Mouse (Mus musculus) heart, embryonic 13.5 days (tissue): ENCODE measurements at regions not wholly inside any gene's neighbourhood (a gene's known extent, or its start where the extent isn't known, plus 50 kb on each side); places are given as distances from the start of the nearest gene placed in this dataset.

Experiments used
- ATAC-seq: fragments of 200-750 bp; cut with Nextera tagmentation; 2 replicates; pipeline ENCODE4 v1.8.0; 2017; ENCODE audit warnings: moderate TSS enrichment; ENCODE audit not compliant: insufficient number of reproducible peaks, low FRiP score, low TSS enrichment; ENCODE audit errors: extremely low read depth
- H3K27ac ChIP-seq: fragments of 300-500 bp; sonication (generic); replicated peaks from 2 replicates; pipeline ENCODE4 v1.5.1; 2015; ENCODE audit warnings: moderate library complexity, mild to moderate bottlenecking, inconsistent platforms
- H3K27me3 ChIP-seq: fragments of 300-500 bp; sonication (generic); replicated peaks from 2 replicates; pipeline ENCODE4 v1.6.1; 2015; ENCODE audit warnings: mild to moderate bottlenecking, inconsistent platforms
- H3K36me3 ChIP-seq: fragments of 300-500 bp; sonication (generic); 2 replicates; pipeline ENCODE4 v1.6.1; 2015; ENCODE audit warnings: mild to moderate bottlenecking, inconsistent platforms
- H3K4me1 ChIP-seq: fragments of 300-500 bp; sonication (generic); 2 replicates; pipeline ENCODE4 v1.6.1; 2015; ENCODE audit warnings: inconsistent platforms
- H3K4me2 ChIP-seq: fragments of 300-500 bp; sonication (generic); 2 replicates; pipeline ENCODE4 v1.6.1; 2015; ENCODE audit warnings: inconsistent platforms, mild to moderate bottlenecking, moderate library complexity
- H3K4me3 ChIP-seq: fragments of 300-500 bp; sonication (generic); 2 replicates; pipeline ENCODE4 v1.5.1; 2015; ENCODE audit warnings: moderate library complexity, mild to moderate bottlenecking, inconsistent platforms
- H3K9ac ChIP-seq: fragments of 300-500 bp; sonication (generic); 2 replicates; pipeline ENCODE4 v1.6.1; 2015; ENCODE audit warnings: inconsistent platforms, mild to moderate bottlenecking, moderate library complexity
- H3K9me3 ChIP-seq: fragments of 300-500 bp; sonication (generic); 2 replicates; pipeline ENCODE4 v1.6.1; 2016; ENCODE audit warnings: inconsistent platforms
- WGBS: fragments of 180-500 bp; shearing (Covaris S2); methylation state at CpG from one replicate; pipeline ENCODE4 v1.1.7; 2015; ENCODE audit warnings: mixed read lengths; 5-methylcytosine and 5-hydroxymethylcytosine counted together

DNA sequence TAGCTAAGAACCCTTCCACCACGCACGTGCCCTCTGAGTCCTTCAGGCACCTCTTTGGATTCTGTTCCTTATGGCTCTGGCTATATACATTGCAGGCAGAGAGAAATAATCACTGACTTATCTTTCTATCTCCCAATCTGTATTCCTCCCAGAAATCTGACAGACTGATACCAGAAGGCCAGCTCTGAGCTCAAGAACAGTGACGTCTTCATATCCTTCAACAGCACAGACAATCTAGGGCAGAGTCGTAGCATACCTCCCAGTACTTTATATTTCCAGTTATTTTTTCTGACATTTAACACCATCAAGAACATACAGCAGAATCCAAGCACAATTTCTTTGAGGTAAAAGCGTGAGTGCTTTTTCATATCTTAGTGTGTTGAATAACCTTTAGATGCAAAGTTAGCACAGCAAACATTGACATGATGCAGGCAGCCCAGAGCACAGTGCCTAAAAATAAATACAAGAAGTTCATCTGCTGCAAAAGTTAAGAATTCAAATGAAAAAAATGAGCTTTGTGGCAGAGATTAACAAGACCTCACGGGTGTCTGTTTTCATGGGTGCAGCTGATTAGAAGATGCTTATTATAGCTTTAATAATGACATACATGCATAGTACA, 358.1 kb upstream of the Satb1 start:
- H3K9me3 ChIP-seq: no peaks in the 10 kb centered on the region
- WGBS: 70% methylated on average over 6 of the region's 6 CpGs
- no peaks in the 10 kb centered on the region for H3K36me3 ChIP-seq
- H3K27ac ChIP-seq: no peak overlapping the region
- no peak overlapping the region for H3K4me2 ChIP-seq
- no peaks in the 10 kb centered on the region for H3K27me3 ChIP-seq
- H3K4me1 ChIP-seq: no peaks in the 10 kb centered on the region
- no peak overlapping the region for H3K4me3 ChIP-seq
- ATAC-seq: no peak
- no peak overlapping the region for H3K9ac ChIP-seq

DNA sequence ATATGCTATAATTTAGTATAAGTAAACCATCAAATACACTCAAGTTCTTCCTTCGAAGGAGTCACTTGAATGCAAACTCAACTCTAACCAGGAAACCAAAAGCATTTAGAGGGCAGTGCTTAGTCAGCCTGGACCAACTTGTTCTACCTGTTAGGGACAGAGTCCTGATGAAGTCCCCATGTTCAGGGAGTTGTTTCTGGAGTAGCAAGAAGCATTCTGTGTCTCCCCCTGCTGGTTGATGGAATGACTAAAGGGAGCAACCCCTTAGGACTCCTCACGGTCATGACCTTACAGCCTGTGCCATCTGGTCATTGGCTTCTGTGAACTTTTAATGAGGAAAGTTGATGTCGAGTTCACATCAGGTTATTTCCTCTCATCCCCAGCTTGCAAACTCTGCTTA, 349.6 kb upstream of the Satb1 start:
- Histone ChIP-seq H3K4me3 (no peak overlapping the region), H3K36me3 (no peaks in the 10 kb centered on the region), H3K27ac (no peak overlapping the region), H3K4me2 (no peak overlapping the region), H3K9ac (no peak overlapping the region), H3K9me3 (no peaks in the 10 kb centered on the region), H3K27me3 (no peaks in the 10 kb centered on the region), H3K4me1 (no peaks in the 10 kb centered on the region)
- ATAC-seq: no peak
- WGBS: 35% methylated on average over 3 of the region's 3 CpGs

DNA sequence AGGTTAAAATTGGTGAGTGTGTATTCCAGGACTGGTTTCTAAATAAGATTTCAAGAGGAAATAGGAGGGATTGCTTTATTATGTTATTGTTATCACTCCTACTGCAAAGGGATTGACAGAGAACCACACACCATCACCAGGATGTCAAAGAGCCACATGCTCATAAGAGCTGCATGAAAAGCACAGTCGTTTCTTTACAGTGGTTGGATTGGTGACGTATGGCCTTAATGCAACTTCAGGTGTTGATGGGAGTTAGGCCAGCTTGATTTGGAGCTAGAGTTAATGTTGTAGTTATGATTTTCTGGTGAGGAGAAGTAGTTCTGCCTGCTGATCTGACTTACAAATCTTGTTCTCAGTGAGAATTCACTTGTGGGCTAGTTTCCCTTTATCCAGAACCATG, 344.9 kb upstream of the Satb1 start:
- Histone ChIP-seq H3K4me2 (no peak overlapping the region), H3K9me3 (no peaks in the 10 kb centered on the region), H3K9ac (no peak overlapping the region), H3K4me3 (no peak overlapping the region), H3K4me1 (no peaks in the 10 kb centered on the region), H3K27me3 (no peaks in the 10 kb centered on the region), H3K27ac (no peak overlapping the region), H3K36me3 (no peaks in the 10 kb centered on the region)
- no peak for ATAC-seq
- WGBS: 59% methylated on average over 2 of the region's 2 CpGs

DNA sequence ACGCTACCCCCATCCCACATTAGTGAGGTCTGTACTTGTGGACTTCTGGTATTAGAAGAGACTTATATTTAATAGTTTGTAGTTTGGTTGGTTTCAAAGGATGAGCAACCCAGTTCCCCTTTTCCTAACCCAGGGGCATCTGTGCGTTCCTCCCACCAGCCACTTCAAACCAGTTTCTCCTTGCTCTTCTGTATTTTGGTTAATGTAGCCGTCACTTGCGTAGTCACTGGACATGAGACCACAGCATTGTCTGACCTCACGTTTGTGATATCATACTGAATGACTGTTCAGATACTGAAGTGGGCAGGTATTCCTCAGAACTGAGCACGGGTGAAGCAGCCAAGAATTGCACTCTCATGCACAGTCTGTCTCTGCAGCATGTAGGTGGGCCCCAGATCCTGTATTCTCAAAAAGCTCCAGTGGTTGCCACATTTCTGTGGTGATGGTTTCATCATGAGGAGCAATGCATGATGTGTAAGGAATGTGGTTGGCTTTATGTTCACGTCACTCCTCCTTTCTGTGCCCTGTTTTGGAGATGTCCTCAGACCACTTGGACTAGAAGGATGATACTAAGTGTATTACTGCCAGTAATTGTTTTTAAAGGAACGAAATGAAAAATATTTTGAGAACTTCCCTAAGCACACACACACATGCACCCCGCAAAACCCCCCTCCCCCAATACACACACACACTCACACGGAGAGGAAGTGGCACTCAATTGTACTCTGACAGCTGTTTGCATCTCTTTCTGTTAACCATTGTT, 335.2 kb upstream of the Satb1 start:
- Histone ChIP-seq H3K36me3 (no peaks in the 10 kb centered on the region), H3K4me2 (no peak overlapping the region), H3K4me3 (no peak overlapping the region), H3K27me3 (no peaks in the 10 kb centered on the region), H3K9me3 (no peaks in the 10 kb centered on the region), H3K27ac (no peak overlapping the region), H3K9ac (no peak overlapping the region), H3K4me1 (no peaks in the 10 kb centered on the region)
- WGBS: 71% methylated on average over 10 of the region's 10 CpGs
- no peak for ATAC-seq

DNA sequence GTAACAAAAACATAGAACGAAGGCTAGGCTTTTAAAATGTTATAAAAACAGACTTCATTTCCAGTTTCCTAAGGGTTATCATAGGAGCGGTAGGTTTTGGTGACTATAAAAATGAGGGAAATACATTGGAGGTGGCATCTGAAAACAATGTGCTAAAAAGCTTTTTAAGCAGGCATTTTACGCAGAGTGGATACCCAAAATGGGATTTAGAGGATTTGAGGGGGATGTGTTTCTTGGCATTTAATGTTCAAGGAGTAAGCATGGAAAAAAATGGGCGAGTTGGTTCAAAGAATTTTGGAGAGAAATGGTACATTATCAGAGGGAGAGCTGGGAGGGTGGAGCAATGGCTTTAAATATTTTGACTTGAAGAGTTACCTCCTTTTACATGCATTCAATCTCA, 334.6 kb upstream of the Satb1 start:
- H3K27ac ChIP-seq: no peak overlapping the region
- no peak overlapping the region for H3K4me2 ChIP-seq
- H3K27me3 ChIP-seq: no peaks in the 10 kb centered on the region
- H3K9me3 ChIP-seq: no peaks in the 10 kb centered on the region
- no peak for ATAC-seq
- no peaks in the 10 kb centered on the region for H3K4me1 ChIP-seq
- no peak overlapping the region for H3K4me3 ChIP-seq
- H3K9ac ChIP-seq: no peak overlapping the region
- no peaks in the 10 kb centered on the region for H3K36me3 ChIP-seq
- WGBS: 75% methylated on average over 4 of the region's 4 CpGs

DNA sequence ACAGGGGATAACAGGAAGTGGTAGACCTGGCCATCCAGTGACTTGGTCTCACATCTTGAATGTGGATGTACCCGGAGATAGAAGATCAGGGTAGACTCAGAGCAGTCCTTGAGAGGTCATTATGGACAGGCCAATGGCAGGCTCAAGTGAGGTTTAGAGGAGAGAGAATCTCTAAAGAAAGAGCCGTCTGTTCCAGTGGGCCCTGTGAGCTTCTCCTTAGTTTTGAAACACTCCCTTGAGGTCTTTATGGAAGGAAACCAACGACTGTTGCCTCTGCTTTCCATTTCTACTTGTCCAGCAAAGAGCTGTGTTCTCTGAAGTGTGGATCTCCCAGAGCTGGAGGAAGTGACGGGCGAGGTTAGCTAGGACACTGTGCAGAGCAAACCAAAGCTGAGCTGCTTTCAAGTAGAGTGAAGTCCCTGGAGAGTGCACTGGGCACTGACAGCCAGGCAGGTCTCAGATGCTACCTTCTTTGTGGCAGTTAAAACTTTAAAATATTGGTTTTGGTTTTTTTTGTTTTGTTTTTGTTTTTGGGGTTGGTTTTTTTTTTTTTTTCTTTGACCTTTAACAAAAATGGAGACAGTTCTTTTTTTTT, 332.9 kb upstream of the Satb1 start:
- no peak for ATAC-seq
- Histone ChIP-seq H3K9ac (no peak overlapping the region), H3K27me3 (no peaks in the 10 kb centered on the region), H3K4me2 (no peak overlapping the region), H3K36me3 (no peaks in the 10 kb centered on the region), H3K4me1 (no peaks in the 10 kb centered on the region), H3K27ac (no peak overlapping the region), H3K4me3 (no peak overlapping the region), H3K9me3 (no peaks in the 10 kb centered on the region)
- 70% methylated on average over 5 of the region's 5 CpGs for WGBS

DNA sequence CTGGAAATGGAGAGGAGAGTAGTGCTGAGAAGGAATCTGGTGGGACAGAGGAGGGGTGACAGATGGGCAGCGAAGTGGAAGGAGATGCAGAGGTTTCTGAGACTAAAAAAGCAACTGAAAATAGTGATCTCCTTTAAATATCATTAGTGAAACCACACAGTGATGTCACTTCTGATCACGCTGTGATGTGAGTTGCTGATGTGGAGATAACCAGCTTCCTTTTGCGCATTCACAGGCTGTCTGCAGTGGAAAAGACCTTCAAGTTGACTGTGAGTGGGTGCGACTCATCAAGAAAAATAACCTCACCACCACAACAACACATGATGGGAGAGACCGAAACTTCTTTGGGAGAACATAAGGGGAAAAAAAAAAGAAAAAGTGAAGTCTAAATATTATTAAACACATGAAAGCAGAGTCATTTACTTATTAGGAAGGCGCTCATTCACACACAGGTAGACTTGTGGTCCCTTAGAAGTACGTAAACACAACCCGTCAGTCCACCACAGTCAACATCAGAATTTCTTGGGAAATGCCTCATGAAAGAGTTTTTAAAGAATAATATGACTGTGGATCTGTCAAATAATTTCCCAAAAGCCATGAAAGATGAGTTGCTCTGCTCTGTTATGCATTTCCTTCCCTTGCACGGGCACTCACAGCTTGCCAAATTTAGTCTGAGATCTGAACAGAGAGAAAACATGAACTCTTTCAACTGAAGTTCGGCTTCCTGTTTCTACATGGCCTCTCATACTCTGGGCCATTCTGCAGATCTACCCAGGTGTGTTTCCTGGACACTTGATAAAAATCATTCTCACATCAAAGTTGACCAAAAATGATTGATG, 329.7 kb upstream of the Satb1 start:
- no peak overlapping the region for H3K9ac ChIP-seq
- no peaks in the 10 kb centered on the region for H3K9me3 ChIP-seq
- H3K27ac ChIP-seq: no peak overlapping the region
- 77% methylated on average over 10 of the region's 10 CpGs for WGBS
- no peaks in the 10 kb centered on the region for H3K4me1 ChIP-seq
- no peaks in the 10 kb centered on the region for H3K27me3 ChIP-seq
- no peak overlapping the region for H3K4me2 ChIP-seq
- ATAC-seq: no peak
- no peak overlapping the region for H3K4me3 ChIP-seq
- H3K36me3 ChIP-seq: no peaks in the 10 kb centered on the region

DNA sequence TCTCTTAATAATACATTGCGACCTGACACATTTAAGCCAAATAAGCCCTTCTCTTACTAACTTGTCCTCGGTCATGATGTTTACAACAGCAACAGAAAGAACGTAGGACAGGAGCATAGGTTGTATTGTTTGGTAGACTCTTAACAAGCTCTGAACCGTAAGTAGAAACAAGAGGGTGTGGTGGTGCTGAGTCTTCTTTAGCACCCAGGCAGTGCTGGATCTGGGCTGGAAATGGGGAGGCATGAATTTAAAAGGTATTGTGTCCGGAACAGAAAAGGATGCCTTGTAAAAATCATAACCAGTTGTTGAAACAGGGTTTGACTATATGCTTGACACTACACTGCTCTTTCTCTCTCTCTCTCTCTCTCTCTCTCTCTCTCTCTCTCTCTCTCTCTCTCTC, 317.4 kb upstream of the Satb1 start:
- WGBS: 77% methylated on average over 5 of the region's 5 CpGs
- Histone ChIP-seq H3K9ac (no peak overlapping the region), H3K4me2 (no peak overlapping the region), H3K4me1 (no peaks in the 10 kb centered on the region), H3K27ac (no peak overlapping the region), H3K36me3 (no peaks in the 10 kb centered on the region), H3K27me3 (no peaks in the 10 kb centered on the region), H3K9me3 (no peaks in the 10 kb centered on the region), H3K4me3 (no peak overlapping the region)
- ATAC-seq: no peak

DNA sequence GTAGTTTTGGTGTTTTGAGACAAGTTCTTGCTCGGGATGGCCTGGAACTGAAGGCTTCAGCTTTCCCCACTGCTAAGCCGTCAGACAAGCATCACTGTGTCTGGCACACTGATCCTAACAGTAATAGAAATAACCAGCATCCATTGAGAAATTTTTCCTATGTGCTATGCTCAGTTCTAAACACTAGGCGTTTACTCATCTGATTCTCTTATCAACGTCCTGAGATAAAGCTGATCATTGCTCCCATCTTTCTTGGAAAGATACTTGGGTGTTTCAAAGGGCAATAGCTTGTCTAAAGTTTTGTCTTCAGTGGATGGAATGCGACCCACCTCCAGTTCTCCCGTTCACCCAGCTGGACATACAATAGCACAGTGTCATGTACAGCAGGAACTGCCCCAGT, 316.7 kb upstream of the Satb1 start:
- H3K27me3 ChIP-seq: no peaks in the 10 kb centered on the region
- no peak overlapping the region for H3K27ac ChIP-seq
- H3K4me1 ChIP-seq: no peaks in the 10 kb centered on the region
- no peak overlapping the region for H3K4me2 ChIP-seq
- no peak overlapping the region for H3K4me3 ChIP-seq
- H3K36me3 ChIP-seq: no peaks in the 10 kb centered on the region
- H3K9me3 ChIP-seq: no peaks in the 10 kb centered on the region
- no peak overlapping the region for H3K9ac ChIP-seq
- ATAC-seq: no peak
- 65% methylated on average over 6 of the region's 6 CpGs for WGBS

DNA sequence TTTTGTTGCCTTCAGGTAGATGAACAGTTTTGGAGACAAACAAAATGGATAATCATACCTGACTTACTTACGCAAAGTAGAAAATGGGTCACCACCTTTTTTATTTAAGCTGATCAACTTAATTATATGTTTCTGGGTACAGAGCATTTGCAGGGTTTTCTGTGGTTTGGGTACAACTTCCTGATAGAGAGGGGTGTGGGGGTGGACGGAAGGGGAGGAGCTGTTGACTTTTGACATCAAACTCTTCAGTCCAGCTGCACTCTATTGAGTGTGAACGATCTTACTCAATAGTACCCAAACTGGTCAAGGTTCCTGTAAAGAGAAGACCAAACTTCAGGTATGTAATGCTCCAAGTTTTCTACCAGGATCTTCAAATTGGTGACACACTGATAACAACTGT, 316.0 kb upstream of the Satb1 start:
- Histone ChIP-seq H3K27ac (no peak overlapping the region), H3K4me3 (no peak overlapping the region), H3K4me1 (no peaks in the 10 kb centered on the region), H3K9me3 (no peaks in the 10 kb centered on the region), H3K36me3 (no peaks in the 10 kb centered on the region), H3K9ac (no peak overlapping the region), H3K4me2 (no peak overlapping the region), H3K27me3 (no peaks in the 10 kb centered on the region)
- ATAC-seq: no peak
- 69% methylated on average over 3 of the region's 3 CpGs for WGBS

DNA sequence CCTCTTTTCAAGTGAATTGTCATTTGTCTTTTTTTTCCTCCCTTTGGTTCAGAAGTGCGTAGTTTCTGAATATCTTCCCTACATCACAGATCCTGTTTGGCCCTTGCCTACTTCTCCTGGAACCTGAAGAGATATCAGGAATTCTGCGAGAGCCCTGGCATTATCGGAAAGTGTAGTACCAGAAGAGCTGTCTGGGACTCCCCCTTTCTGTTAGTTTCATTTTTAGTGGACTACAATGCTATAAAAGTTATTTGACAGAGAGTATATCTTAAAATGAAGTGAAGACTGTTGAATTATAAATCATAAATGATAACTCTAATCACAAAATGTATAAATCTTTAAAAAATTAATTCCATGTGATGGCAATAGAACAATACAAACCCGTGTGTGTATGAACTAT, 270.8 kb upstream of the Satb1 start:
- H3K36me3 ChIP-seq: no peaks in the 10 kb centered on the region
- H3K27me3 ChIP-seq: no peaks in the 10 kb centered on the region
- no peaks in the 10 kb centered on the region for H3K4me1 ChIP-seq
- H3K9me3 ChIP-seq: no peaks in the 10 kb centered on the region
- ATAC-seq: no peak
- H3K9ac ChIP-seq: no peak overlapping the region
- 74% methylated on average over 4 of the region's 4 CpGs for WGBS
- no peak overlapping the region for H3K4me2 ChIP-seq
- H3K27ac ChIP-seq: no peak overlapping the region
- H3K4me3 ChIP-seq: no peak overlapping the region
